Mouse (Mus musculus) neural tube, embryonic 10.5 days (tissue): ENCODE measurements at regions not wholly inside any gene's neighbourhood (a gene's known extent, or its start where the extent isn't known, plus 50 kb on each side); places are given as distances from the start of the nearest gene placed in this dataset.

Source experiments
- DNase-seq: peaks from one replicate; pipeline ENCODE4 v3.0.0-alpha.2; 2017; ENCODE audit warnings: low spot score; ENCODE audit errors: extremely low spot score

GRCm38 (mm10) chr12:71622761-71623160 is 208.1 kb upstream of the Daam1 start:
- DNase-seq, result no peak

GRCm38 (mm10) chr12:71623271-71623670 is 207.6 kb upstream of the Daam1 start:
- no peak for DNase-seq

- no peak for DNase-seq
Observed at GRCm38 (mm10) chr12:71624076-71624475, 206.8 kb upstream of the Daam1 start.

GRCm38 (mm10) chr12:71624676-71625075 is 206.2 kb upstream of the Daam1 start:
- no peak for DNase-seq

GRCm38 (mm10) chr12:71625115-71625514 is 205.8 kb upstream of the Daam1 start:
- DNase-seq, result no peak

- DNase-seq, result no peak
Observed at GRCm38 (mm10) chr12:71626801-71627200, 204.1 kb upstream of the Daam1 start.

GRCm38 (mm10) chr12:71627421-71628339 is 203.2 kb upstream of the Daam1 start:
- no peak for DNase-seq

- DNase-seq, result no peak
Observed at GRCm38 (mm10) chr12:71628340-71628738, 202.5 kb upstream of the Daam1 start.

- DNase-seq, result no peak
Observed at GRCm38 (mm10) chr12:71628796-71629195, 202.1 kb upstream of the Daam1 start.

- DNase-seq, result no peak
Observed at GRCm38 (mm10) chr12:71630386-71630785, 200.5 kb upstream of the Daam1 start.

GRCm38 (mm10) chr12:71636300-71636699 is 194.6 kb upstream of the Daam1 start:
- DNase-seq, result no peak

- no peak for DNase-seq
Observed at GRCm38 (mm10) chr12:71637248-71637647, 193.6 kb upstream of the Daam1 start.

GRCm38 (mm10) chr12:71638246-71638645 is 192.6 kb upstream of the Daam1 start:
- no peak for DNase-seq

- DNase-seq, result no peak
Observed at GRCm38 (mm10) chr12:71640058-71640501, 190.8 kb upstream of the Daam1 start.

GRCm38 (mm10) chr12:71641486-71641885 is 189.4 kb upstream of the Daam1 start:
- no peak for DNase-seq

- no peak for DNase-seq
Observed at GRCm38 (mm10) chr12:71642797-71643337, 188.0 kb upstream of the Daam1 start.

- DNase-seq, result no peak
Observed at GRCm38 (mm10) chr12:71651251-71651650, 179.6 kb upstream of the Daam1 start.

- no peak for DNase-seq
Observed at GRCm38 (mm10) chr12:71693346-71694038, 137.4 kb upstream of the Daam1 start.

GRCm38 (mm10) chr12:71701753-71702152 is 129.1 kb upstream of the Daam1 start:
- DNase-seq, result no peak

- DNase-seq, result no peak
Observed at GRCm38 (mm10) chr12:71702181-71702580, 128.7 kb upstream of the Daam1 start.

GRCm38 (mm10) chr12:71703146-71703902 is 127.6 kb upstream of the Daam1 start:
- no peak for DNase-seq
